Mouse (Mus musculus) kidney, postnatal 4 days (tissue): ENCODE results near the gene Mast4.
A peak's percentile ranks its signal among the peaks of the same experiment; 100 is the strongest.

ENCODE experiments used
- DNase-seq, 2 experiments: peaks; one replicate each; pipeline ENCODE4 v3.0.0; 2021; ENCODE audit warnings: mixed read lengths in 2 of 2

Gene Mast4

GRCm38 (mm10) chr13:102852865-102853264 lies 481.4 kb downstream of the Mast4 start:
- no peak for DNase-seq

DNA sequence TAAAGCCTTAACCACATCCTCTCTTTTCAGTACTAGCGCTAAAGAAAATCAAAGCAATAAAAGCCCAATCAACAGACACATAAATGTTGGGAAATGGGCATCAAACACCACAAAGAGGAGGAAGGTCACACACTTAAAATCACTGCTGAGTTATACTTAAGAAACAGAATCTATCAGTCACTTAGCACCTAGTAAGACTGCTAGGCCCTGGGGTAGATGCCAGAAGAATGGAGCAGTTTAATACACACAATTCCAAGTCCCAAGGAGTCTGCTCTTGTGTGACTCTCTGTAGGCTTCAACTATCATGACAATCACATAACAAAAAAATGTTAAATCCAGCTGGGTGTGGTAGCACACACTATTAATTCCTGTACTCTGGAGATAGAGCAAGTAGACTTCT lies 483.0 kb downstream of the Mast4 start:
- no peak for DNase-seq

- DNase-seq: no peak
These were observed 483.7 kb downstream of the Mast4 start for GRCm38 (mm10) chr13:102850594-102850993.

DNA sequence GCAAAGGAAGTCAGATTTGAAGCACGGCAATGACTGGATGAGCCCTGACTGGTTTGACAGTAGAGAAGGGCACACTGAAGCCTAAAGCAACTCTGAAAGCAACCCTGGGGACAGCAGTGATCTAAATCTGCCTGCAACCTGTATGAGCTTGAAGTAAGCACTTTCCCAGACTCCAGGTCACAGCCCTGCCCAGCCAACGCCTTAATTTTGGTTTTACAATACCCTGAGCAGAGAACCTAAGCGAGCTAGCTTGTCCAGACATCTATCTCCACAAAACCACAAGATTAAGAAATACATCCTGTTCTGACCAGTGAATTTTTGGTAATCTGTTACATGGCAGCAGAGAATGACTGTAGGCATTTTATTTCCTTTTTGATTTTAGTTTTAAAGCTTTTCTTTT lies 485.2 kb downstream of the Mast4 start:
- no peak for DNase-seq

- DNase-seq: no peak
These were observed 487.8 kb downstream of the Mast4 start for GRCm38 (mm10) chr13:102846473-102846872.

DNA sequence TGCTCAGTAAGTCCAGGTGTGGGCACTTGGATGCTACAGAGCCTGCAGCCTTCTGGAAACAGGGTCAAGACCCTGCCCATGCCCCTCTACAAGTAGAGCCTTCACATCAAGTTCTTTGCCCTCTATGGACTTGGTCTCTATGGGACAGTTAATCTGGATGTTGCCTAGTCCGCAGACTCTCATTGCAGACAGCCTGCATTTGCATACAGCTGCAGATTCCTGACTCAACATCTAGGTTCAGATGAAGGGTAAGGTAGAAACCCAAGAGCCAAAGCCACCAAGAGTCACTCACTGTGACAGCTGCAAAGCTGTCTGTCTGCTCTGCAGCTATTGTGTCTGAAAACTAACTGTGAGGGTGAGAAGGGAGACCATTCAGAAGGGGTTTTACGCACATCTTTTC lies 491.6 kb downstream of the Mast4 start:
- DNase-seq: no peak

DNA sequence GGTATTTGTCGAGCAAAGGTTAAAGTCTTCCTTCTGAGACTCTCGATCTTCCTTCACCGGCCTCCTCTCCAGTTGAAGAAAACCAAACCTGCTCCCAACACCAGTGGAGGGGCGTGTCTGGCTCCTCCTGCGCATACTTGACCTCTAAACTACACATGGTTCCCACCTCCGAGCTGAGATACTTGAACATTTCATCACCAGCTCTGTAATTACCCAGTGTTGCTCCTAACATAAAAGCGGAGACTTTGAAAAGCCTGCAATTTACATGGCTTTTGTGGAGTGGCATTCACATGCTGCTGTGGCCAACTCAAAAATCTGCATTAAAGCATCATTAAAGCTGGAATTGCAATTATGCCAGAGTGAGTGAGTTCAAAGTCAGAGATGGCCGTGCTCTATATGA lies 492.1 kb downstream of the Mast4 start:
- DNase-seq: peak in 1 of 2 experiments; percentile 33

DNA sequence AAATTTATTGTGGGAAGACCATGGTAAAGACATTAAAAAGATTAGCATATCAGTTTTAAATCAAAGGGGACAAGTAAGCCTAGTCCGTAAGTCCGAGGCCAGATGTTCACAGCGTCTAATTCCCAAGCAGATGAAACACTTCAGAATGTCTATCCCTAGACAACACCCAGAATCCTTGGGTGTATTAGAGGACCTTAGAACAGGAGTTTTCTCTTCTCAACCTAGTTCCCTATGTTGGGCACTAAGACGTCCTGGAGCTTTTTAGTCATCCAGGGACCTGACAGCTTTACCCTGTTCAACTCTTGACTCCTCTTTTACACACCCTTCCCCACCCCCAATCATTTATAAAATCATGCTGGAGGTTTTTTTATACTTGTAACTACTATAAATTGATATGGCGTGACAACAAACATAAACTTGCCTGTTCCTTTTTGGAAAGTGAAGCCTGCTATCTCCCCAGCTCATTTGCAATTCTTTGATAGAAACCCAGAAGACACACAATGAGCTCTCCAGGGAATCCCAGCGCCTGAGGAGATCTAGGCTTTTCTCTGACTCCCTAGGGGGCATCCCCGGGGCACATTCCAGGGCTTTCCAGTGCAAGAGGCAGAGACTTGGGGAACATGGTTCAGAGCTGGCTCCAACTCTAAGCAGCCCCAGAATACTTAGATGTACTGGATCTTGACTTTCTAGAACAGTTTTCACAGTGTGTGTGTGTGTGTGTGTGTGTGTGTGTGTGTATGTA lies 494.4 kb downstream of the Mast4 start:
- peak; percentile 9 to 25 for DNase-seq

DNA sequence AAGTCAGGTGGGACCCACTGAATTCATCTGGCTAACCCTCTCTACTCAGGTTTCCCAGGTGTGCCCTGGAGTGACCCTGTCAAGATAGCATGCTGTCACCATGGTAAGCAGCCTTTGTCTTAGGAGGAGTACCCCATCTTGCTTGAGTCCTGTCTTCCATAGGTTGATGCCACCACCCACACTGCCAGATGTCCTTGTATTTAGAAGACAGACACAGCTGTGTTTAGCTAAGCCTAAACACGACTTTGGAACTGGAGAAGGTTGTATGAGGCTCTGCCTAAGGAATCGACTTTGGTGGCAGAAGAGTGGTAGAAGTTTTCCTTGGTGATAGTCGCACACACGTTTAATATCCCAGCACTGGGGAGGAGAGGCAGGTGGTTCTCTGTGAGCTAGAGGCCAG lies 496.9 kb downstream of the Mast4 start:
- DNase-seq: no peak

GRCm38 (mm10) chr13:102835336-102835735 lies 499.0 kb downstream of the Mast4 start:
- no peak for DNase-seq

- DNase-seq: no peak
These were observed 516.0 kb downstream of the Mast4 start for GRCm38 (mm10) chr13:102818287-102818686.

- DNase-seq: no peak
These were observed 517.6 kb downstream of the Mast4 start for GRCm38 (mm10) chr13:102816689-102817088.

DNA sequence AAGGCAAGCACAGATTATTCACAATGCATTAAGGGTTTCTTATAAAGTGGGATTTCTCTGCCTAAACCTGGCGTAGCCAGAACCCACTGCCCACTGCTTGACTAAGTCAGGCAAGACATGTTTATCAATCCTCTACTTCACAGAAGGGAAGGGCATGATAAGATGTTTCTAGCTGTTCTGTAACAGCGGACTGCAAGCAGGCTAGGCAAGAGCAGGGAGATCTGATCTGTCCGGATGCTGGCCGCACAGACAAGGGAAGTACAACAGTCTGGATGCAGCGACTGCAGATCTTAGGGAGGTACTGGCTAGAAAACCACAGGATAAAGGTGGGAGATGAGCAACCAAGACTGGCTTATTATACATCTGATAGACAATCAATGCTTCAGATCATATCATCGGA lies 519.1 kb downstream of the Mast4 start:
- no peak for DNase-seq

- DNase-seq: peak; percentile 75 to 83
These were observed 523.0 kb downstream of the Mast4 start for GRCm38 (mm10) chr13:102811129-102811832.

GRCm38 (mm10) chr13:102806652-102807051 lies 527.6 kb downstream of the Mast4 start:
- no peak for DNase-seq

- no peak for DNase-seq
These were observed 529.1 kb downstream of the Mast4 start for GRCm38 (mm10) chr13:102805190-102805589.

- no peak for DNase-seq
These were observed 531.1 kb downstream of the Mast4 start for GRCm38 (mm10) chr13:102803206-102803605.

- DNase-seq: no peak
These were observed 542.1 kb downstream of the Mast4 start for GRCm38 (mm10) chr13:102792157-102792556.

DNA sequence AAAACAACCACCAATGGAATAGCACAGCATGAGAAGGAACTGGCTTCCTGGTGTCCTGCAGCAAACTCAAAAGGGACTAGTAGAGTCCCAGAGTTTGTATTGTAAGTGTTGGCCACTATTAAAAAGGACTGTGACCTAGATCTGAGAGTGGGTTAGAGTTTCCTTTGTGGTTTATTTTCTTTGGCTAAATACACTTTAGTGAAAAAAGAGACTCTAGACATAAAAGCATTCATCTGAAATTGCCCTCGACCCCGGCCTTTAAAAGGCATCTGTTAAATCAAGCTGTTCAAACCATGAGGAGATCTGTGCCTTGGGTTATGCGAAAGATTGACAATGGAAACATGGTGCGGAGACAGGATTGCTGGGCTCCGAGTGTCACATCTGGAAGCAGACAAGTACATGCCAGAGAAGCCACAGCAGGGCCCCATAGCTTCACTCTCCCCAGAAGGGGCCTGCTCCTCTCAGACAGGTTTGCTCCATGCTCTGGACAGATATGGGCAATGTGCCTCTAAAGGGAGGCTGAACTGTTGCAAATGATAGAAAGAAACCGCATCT lies 543.6 kb downstream of the Mast4 start:
- peak in 1 of 2 experiments; percentile 37 for DNase-seq

DNA sequence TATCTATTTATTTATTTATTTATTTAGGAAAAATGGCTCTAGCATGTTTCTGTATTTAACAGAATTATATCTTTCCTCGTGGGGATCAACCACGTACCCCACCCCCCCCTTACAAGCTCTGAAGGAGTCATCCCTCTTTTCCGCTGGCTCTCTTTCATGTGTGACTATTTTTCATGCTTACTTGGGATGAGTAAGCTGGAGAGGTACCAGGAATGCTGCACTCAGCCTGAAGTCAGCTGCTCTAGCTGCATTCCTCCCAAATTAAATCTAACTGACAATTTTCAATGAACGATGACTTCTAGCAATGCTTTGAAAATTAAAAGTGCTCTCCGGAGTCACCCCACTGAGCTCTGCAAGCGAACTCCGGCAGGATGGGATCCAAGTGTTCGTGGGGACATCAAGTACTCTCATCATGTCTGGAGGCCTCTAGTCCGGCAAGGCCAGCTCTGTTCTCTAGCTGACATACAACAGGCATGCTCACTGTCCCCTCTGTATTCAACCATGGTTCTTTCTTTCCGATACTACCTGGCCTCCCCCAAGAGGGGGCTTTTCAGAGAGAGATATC lies 547.5 kb downstream of the Mast4 start:
- peak in 1 of 2 experiments; percentile 34 for DNase-seq

DNA sequence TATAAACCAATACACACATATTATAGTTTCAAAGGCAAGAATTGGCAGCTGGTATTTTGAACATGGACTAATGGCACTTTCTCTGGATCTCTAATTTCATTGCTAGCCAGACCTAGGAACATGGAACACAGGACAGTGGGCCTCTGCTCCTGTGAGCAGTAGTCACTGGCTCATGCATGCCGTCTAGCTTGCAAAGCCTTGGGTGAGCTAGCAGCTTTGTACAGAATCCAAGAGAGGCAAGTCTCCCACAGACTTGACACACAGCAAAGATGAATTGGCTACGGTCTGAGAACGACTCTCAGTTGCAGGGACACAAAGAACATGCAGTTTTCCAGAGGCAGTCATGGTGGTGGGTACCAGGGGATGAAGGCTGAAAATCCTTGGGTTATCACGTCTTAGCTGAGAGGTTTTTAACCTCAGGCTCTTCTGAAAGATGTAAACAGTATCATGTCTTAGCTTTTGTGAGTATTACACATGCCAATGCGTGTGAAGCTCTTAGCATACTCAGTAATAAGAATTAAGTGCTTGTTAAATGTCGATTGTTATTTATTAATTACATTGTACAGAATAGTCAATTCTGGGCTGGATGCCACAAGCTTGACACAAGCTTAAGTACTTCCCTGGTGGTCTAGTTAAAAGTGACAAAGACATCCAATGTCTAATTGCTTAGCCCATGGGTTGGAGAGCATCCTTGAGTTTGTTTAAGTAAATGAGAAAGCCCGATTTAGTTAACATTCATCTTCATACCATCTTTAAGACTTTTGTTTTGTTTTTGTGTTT lies 550.6 kb downstream of the Mast4 start:
- DNase-seq: no peak

DNA sequence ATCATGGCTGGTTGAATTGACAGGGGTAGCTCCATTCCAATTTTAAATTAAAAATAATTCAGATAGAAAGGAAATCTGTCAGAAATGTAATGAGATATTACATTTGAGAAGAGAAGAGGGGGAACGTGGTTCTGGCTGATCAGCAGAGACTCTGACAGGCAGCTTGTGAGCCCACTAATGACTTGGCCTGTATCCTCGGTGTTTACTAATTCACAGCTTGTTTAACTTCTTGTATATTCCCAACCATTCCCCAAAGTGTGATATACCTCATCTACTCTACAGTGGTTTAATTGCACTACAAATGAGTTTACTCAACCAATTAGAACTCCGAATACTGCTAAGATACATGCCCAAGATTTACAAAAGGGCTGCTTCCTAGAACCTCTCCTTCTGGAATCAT lies 555.0 kb downstream of the Mast4 start:
- no peak for DNase-seq

- DNase-seq: no peak
These were observed 555.4 kb downstream of the Mast4 start for GRCm38 (mm10) chr13:102778859-102779258.
